Mouse (Mus musculus) right cerebral cortex, postnatal 4 days (tissue): ENCODE results near the gene Olfr131.
"Not testable (repeated sequence)": the region's sequence is repeated elsewhere in the genome, so short reads cannot be mapped to it uniquely, and the experiment has no call there.

Source experiments
- DNase-seq: peaks from one replicate; pipeline ENCODE4 v3.0.0-alpha.2; 2022

Gene Olfr131

GRCm38 (mm10) chr17:38088593-38088992 lies at the start of gene Olfr131:
Gene Olfr131 (minus strand): TSS chr17:38088693.
- no peak for DNase-seq

GRCm38 (mm10) chr17:38134426-38134825 lies 45.9 kb upstream of the Olfr131 start, which contains the start of gene Olfr132:
Gene Olfr132 (minus strand): TSS chr17:38134526.
- no peak for DNase-seq

- not testable (repeated sequence) for DNase-seq
Measured at GRCm38 (mm10) chr17:38125371-38125770, 36.9 kb upstream of the Olfr131 start.

DNA sequence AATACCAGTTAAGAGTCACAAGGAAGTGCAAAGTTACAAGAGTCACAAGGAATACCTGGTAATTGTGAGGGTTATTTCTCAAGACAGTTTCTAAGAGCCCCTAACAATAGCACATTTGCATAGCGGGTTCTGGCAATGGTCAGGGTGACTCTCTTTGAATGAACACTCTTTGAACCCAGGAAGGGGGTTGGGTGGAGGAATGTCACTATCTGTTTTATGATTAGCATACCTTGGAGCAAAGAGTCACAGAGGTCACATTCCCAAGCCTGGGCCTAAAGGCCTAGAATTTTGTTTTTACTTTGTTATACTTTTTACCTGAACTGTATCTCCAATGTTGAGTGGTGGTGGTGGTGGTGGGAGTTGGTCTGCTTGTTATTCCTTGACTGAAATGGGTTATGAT lies 35.7 kb upstream of the Olfr131 start:
- DNase-seq = not testable (repeated sequence)

- no peak for DNase-seq
Measured at GRCm38 (mm10) chr17:38082364-38082763, 6.1 kb downstream of the Olfr131 start.

GRCm38 (mm10) chr17:38063621-38064020 lies 24.9 kb downstream of the Olfr131 start, which contains the start of gene Olfr130:
Gene Olfr130 (plus strand): TSS chr17:38063921.
- DNase-seq = no peak

- DNase-seq = no peak
Measured at GRCm38 (mm10) chr17:38059979-38060378, 28.5 kb downstream of the Olfr131 start, which contains the start of gene Olfr129. Gene Olfr129 (minus strand): TSS chr17:38060079.
